Mouse (Mus musculus): ENCODE data around the gene Srcin1. TPM values are rescaled to one million over a fixed set of nuclear protein-coding genes. Genes with fewer than 3 reads are reported as not detected.
A peak's percentile ranks its signal among the peaks of the same experiment; 100 is the strongest.

Srcin1 gene
- polyA plus RNA-seq, 1 experiment, result 70.2 TPM

DNA sequence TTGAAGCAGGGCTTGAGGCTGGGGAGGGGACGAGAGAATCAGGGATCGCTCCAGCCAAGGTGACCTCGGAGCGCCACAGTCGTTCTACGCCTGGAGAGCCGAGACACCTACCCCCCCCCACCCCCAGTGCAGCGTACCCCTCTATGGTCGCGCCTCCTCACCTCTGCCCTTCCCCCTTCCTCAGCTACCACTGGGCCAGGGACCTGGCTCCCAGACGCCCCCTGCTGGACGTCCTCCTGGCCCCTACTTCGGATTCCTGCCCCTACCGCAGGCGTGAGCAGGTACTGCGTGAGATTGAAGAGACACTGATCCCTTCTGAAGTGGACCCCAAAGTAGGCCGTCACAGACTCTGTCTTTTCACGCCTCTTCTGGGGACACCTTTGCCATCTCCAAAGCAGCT is 348 bp downstream of the Srcin1 start:
- peak; percentile 94 for DNase-seq (ENCODE audit: low read depth)
- TF ChIP-seq CTCF (IDR thresholded peaks at IDR 0.05; ENCODE audit: borderline replicate concordance, extremely low read depth, insufficient read depth, insufficient read length) (peak; percentile 96), POLR2A (IDR thresholded peaks at IDR 0.05; ENCODE audit: borderline replicate concordance, extremely low read depth, insufficient read depth, insufficient read length, poor library complexity, severe bottlenecking) (no peak)

DNA sequence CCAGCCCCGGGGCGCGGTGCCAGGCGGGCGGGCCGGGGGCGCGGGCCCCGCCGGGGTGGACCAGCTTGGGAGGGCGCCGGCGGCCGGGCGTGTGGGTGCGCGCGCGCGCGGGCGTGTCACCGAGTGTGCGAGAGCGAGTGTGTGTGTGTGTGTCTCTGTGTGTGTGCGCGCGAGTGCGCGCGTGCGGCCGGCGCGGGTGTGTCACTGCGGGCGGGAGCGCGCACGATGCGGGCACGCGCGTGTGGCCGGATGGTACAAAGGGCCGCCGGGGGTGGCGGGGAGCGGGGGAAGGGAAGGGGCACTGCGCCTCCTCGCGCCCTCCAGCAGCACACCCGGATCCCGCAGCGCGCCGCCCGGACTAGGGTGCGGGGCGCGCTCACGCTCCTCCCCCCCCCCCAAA is 911 bp downstream of the Srcin1 start:
- TF ChIP-seq POLR2A (IDR thresholded peaks at IDR 0.05; ENCODE audit: borderline replicate concordance, extremely low read depth, insufficient read depth, insufficient read length, poor library complexity, severe bottlenecking), result peak; percentile 57; the same call in 1 of the 2 replicates
- TF ChIP-seq CTCF (IDR thresholded peaks at IDR 0.05; ENCODE audit: borderline replicate concordance, extremely low read depth, insufficient read depth, insufficient read length), result no peak
- peak; percentile 95 for DNase-seq (ENCODE audit: low read depth)

GRCm38 (mm10) chr11:97574551-97575051 is 1.4 kb downstream of the Srcin1 start:
- no peak for DNase-seq (ENCODE audit: low read depth)
- TF ChIP-seq POLR2A (IDR thresholded peaks at IDR 0.05; ENCODE audit: borderline replicate concordance, extremely low read depth, insufficient read depth, insufficient read length, poor library complexity, severe bottlenecking) (no peak), CTCF (IDR thresholded peaks at IDR 0.05; ENCODE audit: borderline replicate concordance, extremely low read depth, insufficient read depth, insufficient read length) (no peak)

- peak; percentile 89 for DNase-seq (ENCODE audit: low read depth)
- peak; percentile 28; the same call in 1 of the 2 replicates for TF ChIP-seq CTCF (IDR thresholded peaks at IDR 0.05; ENCODE audit: borderline replicate concordance, extremely low read depth, insufficient read depth, insufficient read length)
- TF ChIP-seq POLR2A (IDR thresholded peaks at IDR 0.05; ENCODE audit: borderline replicate concordance, extremely low read depth, insufficient read depth, insufficient read length, poor library complexity, severe bottlenecking), result no peak
Measured at GRCm38 (mm10) chr11:97573891-97574550, 2.0 kb downstream of the Srcin1 start.

DNA sequence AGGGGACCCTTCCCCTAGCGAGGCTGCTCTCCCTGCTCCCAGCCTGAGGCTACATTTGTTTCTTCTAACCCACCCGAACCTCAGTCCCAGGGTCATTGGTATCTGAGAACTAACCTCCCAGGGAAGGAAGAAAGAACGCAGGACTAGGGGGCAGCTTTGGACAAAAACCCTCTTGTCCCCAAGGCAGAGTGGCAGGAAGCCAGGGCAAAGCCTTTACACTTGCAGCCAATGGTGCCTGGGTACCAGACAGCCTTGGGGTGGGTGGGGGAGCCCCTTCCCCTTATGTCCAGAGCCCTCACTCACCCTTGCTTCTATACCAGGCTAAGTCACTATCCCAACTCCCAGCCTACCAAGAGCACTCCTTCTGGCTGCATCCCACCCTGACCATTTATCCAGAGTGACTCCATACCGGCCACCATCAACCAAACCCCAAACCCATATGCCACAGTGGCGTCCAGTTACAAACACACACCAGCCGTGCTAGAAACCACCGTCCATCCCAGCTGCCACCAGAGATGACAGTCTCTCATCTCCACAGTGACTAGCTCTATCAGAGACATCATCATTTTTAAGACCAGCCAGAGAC is 3.0 kb downstream of the Srcin1 start:
- peak; percentile 52 for DNase-seq (ENCODE audit: low read depth)
- TF ChIP-seq POLR2A (IDR thresholded peaks at IDR 0.05; ENCODE audit: borderline replicate concordance, extremely low read depth, insufficient read depth, insufficient read length, poor library complexity, severe bottlenecking), result no peak
- no peak for TF ChIP-seq CTCF (IDR thresholded peaks at IDR 0.05; ENCODE audit: borderline replicate concordance, extremely low read depth, insufficient read depth, insufficient read length)

DNA sequence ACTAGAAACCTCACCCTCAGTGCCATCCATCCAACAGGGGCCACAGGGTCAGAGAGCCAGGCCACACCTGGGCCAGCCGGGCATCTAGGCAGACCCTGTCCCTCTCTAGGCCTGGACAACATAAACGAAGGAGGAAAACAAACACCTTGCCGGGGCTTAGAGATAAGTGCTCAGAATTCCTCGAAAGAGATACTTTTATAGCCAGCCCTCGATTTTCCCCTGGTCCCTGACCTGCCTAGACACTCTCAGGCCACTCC is 4.0 kb downstream of the Srcin1 start:
- DNase-seq (ENCODE audit: low read depth), result no peak
- no peak for TF ChIP-seq CTCF (IDR thresholded peaks at IDR 0.05; ENCODE audit: borderline replicate concordance, extremely low read depth, insufficient read depth, insufficient read length)

GRCm38 (mm10) chr11:97571266-97572088 is 4.5 kb downstream of the Srcin1 start:
- peak; percentile 87 for DNase-seq (ENCODE audit: low read depth)
- no peak for TF ChIP-seq POLR2A (IDR thresholded peaks at IDR 0.05; ENCODE audit: borderline replicate concordance, extremely low read depth, insufficient read depth, insufficient read length, poor library complexity, severe bottlenecking)
- peak; percentile 18; the same call in 1 of the 2 replicates for TF ChIP-seq CTCF (IDR thresholded peaks at IDR 0.05; ENCODE audit: borderline replicate concordance, extremely low read depth, insufficient read depth, insufficient read length)

- DNase-seq (ENCODE audit: low read depth), result peak; percentile 93
- TF ChIP-seq POLR2A (IDR thresholded peaks at IDR 0.05; ENCODE audit: borderline replicate concordance, extremely low read depth, insufficient read depth, insufficient read length, poor library complexity, severe bottlenecking) (no peak), CTCF (IDR thresholded peaks at IDR 0.05; ENCODE audit: borderline replicate concordance, extremely low read depth, insufficient read depth, insufficient read length) (no peak)
Measured at GRCm38 (mm10) chr11:97570493-97571137, 5.4 kb downstream of the Srcin1 start.

DNA sequence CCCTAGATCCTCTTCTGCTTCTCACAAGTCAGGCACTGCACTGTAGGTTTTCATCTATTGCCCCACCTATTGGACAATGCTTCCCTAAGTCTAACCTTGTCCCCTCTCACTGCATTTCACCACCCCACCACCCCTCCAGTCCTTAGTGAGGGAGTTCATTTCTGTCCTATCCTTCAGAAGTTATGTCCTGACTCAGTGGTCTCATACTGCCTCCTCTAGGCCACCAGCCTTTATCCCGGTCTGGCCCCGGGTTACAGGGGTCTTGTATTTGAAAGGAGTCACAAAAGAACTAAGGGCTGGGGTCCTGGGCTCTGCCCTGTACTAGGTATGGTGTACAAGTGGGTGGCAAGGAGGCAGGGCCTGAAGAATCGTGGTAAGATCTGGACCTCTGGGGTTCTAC is 6.2 kb downstream of the Srcin1 start:
- DNase-seq (ENCODE audit: low read depth), result no peak
- TF ChIP-seq POLR2A (IDR thresholded peaks at IDR 0.05; ENCODE audit: borderline replicate concordance, extremely low read depth, insufficient read depth, insufficient read length, poor library complexity, severe bottlenecking), result no peak

DNA sequence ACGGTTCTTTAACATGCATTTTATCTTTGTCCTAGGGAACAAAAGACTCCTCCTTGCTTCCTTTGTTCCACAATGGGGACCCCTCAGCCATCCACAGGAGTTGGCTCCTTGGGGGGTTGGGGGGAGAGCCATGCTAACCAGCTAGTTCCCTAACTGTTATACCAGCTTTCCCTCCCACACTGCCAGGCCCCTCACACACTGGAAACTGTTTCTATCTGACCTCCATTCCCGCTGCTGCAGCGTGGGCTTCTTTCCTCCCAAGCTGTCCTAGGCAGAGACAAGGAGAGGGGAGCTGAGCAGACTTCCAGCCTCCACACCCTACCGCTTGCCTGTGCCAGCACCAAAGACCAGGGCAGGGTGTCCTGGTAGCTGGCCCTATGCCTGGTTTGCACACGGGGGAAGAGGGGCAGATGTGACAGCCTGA is 6.7 kb downstream of the Srcin1 start:
- DNase-seq (ENCODE audit: low read depth), result peak; percentile 59
- TF ChIP-seq POLR2A (IDR thresholded peaks at IDR 0.05; ENCODE audit: borderline replicate concordance, extremely low read depth, insufficient read depth, insufficient read length, poor library complexity, severe bottlenecking) (no peak), CTCF (IDR thresholded peaks at IDR 0.05; ENCODE audit: borderline replicate concordance, extremely low read depth, insufficient read depth, insufficient read length) (no peak)

DNA sequence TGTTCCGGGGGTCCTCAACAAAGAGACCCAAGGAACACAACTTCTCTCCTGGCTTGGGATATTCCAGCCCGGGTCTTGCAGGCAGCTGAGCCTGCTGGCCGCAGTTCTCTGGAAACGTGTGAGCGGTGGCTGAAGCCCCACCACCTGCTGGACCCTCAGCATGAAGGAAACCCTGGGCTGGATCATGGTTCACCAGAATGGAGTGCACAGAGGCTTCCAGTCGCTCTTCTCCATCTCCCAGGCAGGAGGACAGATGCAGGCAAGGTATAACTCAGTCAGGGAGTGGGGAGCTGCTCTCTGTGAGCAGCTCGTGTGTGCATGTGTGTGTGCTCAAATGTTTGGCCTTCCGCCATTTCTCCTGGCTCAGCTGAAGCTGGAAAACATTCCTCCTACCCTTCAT is 7.3 kb downstream of the Srcin1 start:
- peak; percentile 97 for DNase-seq (ENCODE audit: low read depth)
- TF ChIP-seq POLR2A (IDR thresholded peaks at IDR 0.05; ENCODE audit: borderline replicate concordance, extremely low read depth, insufficient read depth, insufficient read length, poor library complexity, severe bottlenecking), result no peak
- no peak; the same call in 1 of the 2 replicates for TF ChIP-seq CTCF (IDR thresholded peaks at IDR 0.05; ENCODE audit: borderline replicate concordance, extremely low read depth, insufficient read depth, insufficient read length)
